Mouse (Mus musculus) lung, postnatal 0 days (tissue): ENCODE measurements around the gene Il13.

Experiments used
- CTCF ChIP-seq: IDR thresholded peaks from 2 replicates; pipeline ENCODE4 v1.5.1; 2016; ENCODE audit warnings: antibody characterized with exemption, mild to moderate bottlenecking
- EP300 ChIP-seq: IDR thresholded peaks from 2 replicates; pipeline ENCODE4 v1.6.1; 2016; ENCODE audit warnings: antibody characterized with exemption, mild to moderate bottlenecking, control low read depth

DNA sequence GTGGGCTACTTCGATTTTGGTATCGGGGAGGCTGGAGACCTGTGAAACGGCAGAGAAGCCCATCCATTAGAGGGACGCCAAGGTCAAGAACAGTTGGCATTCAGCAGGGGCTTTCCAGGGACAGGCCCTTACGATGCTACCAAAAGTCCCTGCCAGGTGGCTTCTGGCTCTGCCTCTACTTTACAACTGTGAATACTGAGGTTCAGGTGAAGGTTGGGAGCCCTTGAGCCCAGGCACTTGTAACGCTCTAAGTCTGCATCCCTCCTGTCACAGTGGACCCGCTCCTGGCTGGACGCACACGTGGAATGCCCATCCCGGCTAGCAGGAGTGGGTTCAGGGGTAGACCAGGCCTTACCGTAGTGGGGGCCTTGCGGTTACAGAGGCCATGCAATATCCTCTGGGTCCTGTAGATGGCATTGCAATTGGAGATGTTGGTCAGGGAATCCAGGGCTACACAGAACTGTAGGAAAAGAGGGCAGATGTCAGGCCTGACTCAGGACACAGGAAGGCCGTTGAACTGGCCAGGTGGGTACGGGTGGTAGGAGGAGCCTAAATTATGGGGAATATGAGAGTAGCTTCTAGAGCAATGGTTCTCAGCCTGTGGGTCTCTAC, 2.3 kb downstream of the Il13 start:
- TF ChIP-seq CTCF (peak; percentile 65), EP300 (no peak)
